Mouse (Mus musculus): ENCODE measurements at regions not wholly inside any gene's neighbourhood (a gene's known extent, or its start where the extent isn't known, plus 50 kb on each side); places are given as distances from the start of the nearest gene placed in this dataset.

DNA sequence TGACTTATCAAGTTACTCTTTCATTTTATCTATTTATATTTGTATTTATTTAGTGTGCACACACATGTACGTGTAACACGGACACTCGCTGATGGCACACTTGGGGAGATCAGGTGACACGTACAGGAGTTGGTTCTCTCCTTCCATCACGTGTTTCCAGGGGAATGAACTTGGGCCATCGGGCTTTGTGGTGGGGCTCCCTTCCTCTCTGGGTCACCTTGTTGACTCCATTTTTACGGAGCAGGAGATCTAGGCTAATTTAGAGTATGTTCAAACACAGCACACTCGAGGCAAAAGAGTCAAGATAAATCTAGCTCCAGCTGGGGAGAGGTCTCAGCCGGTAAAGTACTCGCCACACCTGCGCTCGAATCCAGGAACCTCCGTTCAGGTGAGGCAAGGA is 84.1 kb upstream of the Plekha5 start:
- H3K27ac ChIP-seq, result no peak overlapping the region
- no peak for DNase-seq (ENCODE audit: low spot score)
- no peaks in the 10 kb centered on the region for H3K27me3 ChIP-seq (ENCODE audit: insufficient read depth, poor library complexity, severe bottlenecking)
- H3K36me3 ChIP-seq, result no peaks in the 10 kb centered on the region
- no peak overlapping the region for H3K4me3 ChIP-seq
- no peaks in the 10 kb centered on the region for H3K9me3 ChIP-seq
- 78% methylated on average over 13 of the region's 13 CpGs for WGBS
- peaks cover 51% of the 10 kb centered on the region for H3K4me1 ChIP-seq (replicated peaks)

DNA sequence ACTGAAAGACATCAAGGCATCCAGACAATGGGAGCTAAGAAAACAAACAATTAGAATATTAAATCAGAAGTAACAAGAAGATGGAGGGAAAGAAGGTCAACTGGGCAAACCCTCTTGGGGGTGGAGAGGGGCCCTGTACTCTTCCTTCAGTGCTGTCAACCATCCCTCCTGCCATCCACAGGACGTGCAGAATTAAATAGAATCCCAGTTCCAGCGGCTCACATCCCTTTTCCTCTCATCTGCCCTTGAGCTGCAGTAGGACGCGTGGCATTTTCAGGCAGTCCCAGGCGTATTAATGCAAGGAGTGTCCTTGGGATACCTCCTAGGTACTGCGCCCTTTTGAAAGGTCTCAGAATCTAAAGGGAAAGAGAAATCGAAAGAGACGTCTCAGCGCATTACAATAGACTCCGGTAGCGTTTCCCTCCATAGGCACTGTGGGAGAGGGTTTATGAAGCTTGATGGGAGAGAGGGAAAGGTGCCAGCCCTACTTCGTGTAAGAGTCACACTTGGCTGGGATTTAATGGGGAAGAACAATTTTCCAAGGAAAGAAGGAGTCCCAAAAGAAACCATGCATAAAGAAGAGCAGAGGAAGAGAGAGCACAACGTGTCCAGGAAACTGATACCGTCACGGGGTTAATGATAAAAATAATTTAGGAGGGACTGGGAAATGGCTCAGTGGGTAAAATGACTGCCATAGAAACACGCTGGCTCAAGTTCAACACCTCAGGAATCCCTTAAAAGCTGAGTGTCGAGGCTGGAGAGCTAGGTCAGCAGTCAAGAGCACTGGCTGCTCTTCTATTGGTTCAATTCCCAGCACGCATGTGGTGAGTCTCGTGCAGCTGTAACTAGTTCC is 85.7 kb upstream of the Plekha5 start:
- WGBS, result 29% methylated on average over 19 of the region's 19 CpGs
- H3K4me1 ChIP-seq (replicated peaks), result peaks cover 46% of the 10 kb centered on the region

DNA sequence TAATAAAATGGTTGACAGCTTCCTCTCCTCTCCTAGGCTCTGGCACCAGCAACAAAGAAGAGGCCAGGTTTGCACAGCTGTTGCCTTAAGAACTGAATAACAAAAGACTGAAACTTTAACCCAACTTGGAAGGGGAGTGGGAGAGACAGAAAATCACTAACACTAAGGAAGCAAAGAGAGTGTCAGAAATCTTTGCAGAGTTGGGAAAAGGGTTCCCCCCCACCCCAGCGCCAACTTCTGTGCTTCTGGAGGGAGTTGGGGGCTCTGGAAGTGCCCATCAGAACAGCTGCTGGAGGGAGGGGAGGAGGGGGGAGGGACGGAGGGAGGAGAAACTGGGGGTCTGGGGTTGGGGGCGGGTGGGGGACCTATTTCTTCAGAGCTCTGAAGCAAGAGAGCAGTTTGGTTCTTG is 86.8 kb upstream of the Plekha5 start:
- Histone ChIP-seq H3K27me3 (ENCODE audit: insufficient read depth, poor library complexity, severe bottlenecking) (no peaks in the 10 kb centered on the region), H3K4me1 (replicated peaks) (peaks cover 40% of the 10 kb centered on the region), H3K9me3 (no peaks in the 10 kb centered on the region), H3K4me3 (peak overlapping the region; percentile 36), H3K36me3 (no peaks in the 10 kb centered on the region), H3K27ac (peak overlapping the region; percentile 88)
- 3% methylated on average over 3 of the region's 3 CpGs for WGBS
- DNase-seq (ENCODE audit: low spot score), result peak; percentile 49

More for the DNA sequence above, 85.7 kb upstream of the Plekha5 start:
- H3K27ac ChIP-seq, result peak overlapping the region; percentile 88
- H3K27me3 ChIP-seq (ENCODE audit: insufficient read depth, poor library complexity, severe bottlenecking), result no peaks in the 10 kb centered on the region
- H3K36me3 ChIP-seq, result no peaks in the 10 kb centered on the region
- H3K4me3 ChIP-seq, result peak overlapping the region; percentile 36
- H3K9me3 ChIP-seq, result no peaks in the 10 kb centered on the region
- no peak for DNase-seq (ENCODE audit: low spot score)

DNA sequence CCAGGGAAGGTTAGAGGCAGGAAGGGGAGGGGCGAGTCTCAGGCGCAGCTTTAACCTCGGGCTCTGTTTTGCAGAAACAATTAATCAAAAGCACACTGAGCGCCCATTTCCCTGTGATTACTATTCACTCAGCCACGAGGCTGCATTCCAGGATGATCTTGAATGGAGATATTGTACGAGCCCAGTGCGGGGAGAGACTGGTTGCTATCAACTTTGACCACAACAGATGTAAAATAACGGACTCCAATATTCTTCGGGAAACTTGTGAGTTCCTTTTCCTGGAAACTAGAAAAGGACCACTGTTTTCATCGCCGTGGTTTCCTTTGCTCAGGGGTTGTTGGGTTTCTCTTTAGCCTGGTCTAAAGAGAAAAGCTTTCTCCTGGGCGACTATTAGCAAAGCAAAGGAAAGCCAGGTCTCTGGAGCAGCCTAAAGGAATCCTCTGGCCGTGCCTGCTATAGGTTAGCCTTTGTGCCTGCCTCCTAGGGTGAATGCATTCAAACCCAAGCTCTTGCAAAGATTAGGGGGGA is 87.4 kb upstream of the Plekha5 start:
- H3K9me3 ChIP-seq, result no peaks in the 10 kb centered on the region
- peak overlapping the region; percentile 27 for H3K4me3 ChIP-seq
- no peaks in the 10 kb centered on the region for H3K27me3 ChIP-seq (ENCODE audit: insufficient read depth, poor library complexity, severe bottlenecking)
- H3K36me3 ChIP-seq, result no peaks in the 10 kb centered on the region
- H3K4me1 ChIP-seq (replicated peaks), result peaks cover 36% of the 10 kb centered on the region
- peak overlapping the region; percentile 88 for H3K27ac ChIP-seq
- DNase-seq (ENCODE audit: low spot score), result peak; percentile 52
- 3% methylated on average over 13 of the region's 13 CpGs for WGBS

DNA sequence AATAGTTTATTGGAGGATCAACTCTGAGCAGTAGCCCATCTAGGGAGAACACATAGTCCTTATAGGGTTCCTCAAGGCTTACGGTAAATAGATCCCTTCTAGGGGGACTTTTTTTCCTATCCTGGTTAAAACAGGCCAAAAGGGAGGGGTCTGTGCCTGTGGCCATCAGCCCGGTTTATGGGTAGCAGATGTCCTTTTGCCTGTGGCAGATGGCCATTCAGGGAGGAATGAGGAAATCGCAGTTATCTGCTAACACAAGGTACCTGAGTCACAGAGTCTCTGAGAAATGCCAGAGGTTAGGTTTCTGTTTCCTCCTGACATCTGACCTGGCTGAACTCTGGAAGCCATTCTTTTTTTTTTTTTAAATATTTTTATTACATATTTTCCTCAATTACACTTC is 90.5 kb upstream of the Plekha5 start:
- Histone ChIP-seq H3K27me3 (ENCODE audit: insufficient read depth, poor library complexity, severe bottlenecking) (no peaks in the 10 kb centered on the region), H3K27ac (no peak overlapping the region), H3K9me3 (no peaks in the 10 kb centered on the region), H3K4me3 (no peak overlapping the region), H3K4me1 (replicated peaks) (peaks cover 28% of the 10 kb centered on the region), H3K36me3 (no peaks in the 10 kb centered on the region)
- WGBS, result 72% methylated on average over 3 of the region's 3 CpGs
- DNase-seq (ENCODE audit: low spot score), result no peak

DNA sequence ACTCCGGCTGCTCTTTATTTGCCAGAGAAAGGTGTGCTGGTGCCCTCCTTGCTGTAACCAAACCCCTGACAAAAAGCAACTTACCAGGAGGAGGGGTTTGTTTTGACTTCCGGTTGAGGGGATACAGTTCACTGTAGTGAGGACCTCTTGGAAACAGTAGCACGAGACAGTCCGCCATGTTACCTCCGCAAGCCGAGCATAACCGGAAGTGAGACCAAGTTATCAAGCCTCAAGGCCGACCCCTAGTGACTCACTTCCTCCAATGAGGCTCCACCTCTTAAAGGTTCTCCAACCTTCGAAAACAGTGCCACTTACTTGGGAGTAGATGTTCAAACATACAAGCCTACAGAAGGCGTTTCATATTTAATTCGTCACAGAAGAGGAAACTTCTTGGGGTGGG is 115.2 kb upstream of the Plekha5 start:
- H3K4me3 ChIP-seq, result no peak overlapping the region
- no peak for DNase-seq (ENCODE audit: low spot score)
- H3K9me3 ChIP-seq, result no peaks in the 10 kb centered on the region; the same call in 1 of the 2 replicates
- 94% methylated on average over 11 of the region's 11 CpGs for WGBS
- H3K36me3 ChIP-seq, result no peaks in the 10 kb centered on the region
- 0 out of 2 replicates have a peak, but pooled peaks cover 5% of the 10 kb centered on the region for H3K4me1 ChIP-seq (replicated peaks)
- no peak overlapping the region for H3K27ac ChIP-seq
- no peaks in the 10 kb centered on the region for H3K27me3 ChIP-seq (ENCODE audit: insufficient read depth, poor library complexity, severe bottlenecking)

DNA sequence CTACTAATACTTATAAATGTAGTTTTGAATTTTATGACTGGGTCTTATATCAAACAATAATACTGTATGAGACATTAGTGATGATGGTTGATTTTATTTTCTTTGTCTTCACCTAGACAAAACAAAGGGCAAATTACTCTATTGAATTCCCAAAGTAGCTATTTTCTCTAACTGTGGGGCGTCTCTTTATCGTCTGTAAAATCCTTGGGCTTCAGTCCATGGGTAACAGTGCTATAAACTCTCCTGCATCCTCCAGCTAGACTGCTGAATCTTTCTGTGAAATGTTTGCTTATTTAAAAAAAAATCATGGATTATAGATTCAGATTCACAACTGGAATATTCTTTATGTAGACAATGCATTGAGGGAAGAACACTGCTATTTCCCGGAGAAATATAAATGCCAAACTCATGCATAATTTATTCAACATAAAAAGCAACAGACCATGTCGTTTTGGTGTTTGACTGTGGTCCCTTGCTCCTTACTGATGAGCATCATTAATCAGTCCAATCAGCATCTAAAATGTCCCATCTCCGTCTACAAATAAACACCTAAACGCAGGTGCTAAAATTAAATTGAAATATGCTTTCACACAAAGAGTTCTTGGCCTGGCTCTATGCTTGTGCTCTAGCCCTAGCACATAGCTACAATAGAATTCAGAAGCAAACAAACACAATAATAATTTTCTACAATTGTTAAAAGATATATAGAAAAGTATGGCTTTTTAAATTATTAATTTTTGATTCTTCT is 116.9 kb upstream of the Plekha5 start:
- no peak for DNase-seq (ENCODE audit: low spot score)
- H3K9me3 ChIP-seq, result no peaks in the 10 kb centered on the region; the same call in 1 of the 2 replicates
- WGBS, result 89% methylated on average over 6 of the region's 6 CpGs
- H3K27ac ChIP-seq, result no peak overlapping the region
- H3K27me3 ChIP-seq (ENCODE audit: insufficient read depth, poor library complexity, severe bottlenecking), result no peaks in the 10 kb centered on the region
- H3K4me3 ChIP-seq, result no peak overlapping the region
- H3K36me3 ChIP-seq, result no peaks in the 10 kb centered on the region
- 0 out of 2 replicates have a peak, but pooled peaks cover 5% of the 10 kb centered on the region for H3K4me1 ChIP-seq (replicated peaks)

DNA sequence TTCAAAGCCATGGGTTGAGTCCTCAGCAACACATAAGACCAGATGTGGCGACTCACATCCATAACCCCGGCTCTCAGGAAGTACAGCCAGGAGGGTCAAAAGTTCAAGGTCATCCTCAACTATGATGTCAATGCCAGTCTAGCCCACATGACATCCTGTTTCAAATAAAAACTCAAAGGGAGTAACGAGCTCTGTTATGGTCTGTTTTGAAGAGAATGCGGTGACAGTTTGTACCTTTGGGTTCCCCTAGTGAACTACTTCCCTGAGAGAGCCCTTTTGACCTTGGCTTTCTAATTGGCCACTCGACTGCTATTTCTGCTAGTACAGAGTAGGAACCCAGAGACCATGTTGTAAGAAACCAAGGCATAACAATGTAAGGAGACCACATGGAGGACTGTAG is 119.7 kb upstream of the Plekha5 start:
- H3K27me3 ChIP-seq (ENCODE audit: insufficient read depth, poor library complexity, severe bottlenecking), result no peaks in the 10 kb centered on the region
- H3K27ac ChIP-seq, result no peak overlapping the region
- no peaks in the 10 kb centered on the region for H3K9me3 ChIP-seq
- DNase-seq (ENCODE audit: low spot score), result no peak
- no peak overlapping the region for H3K4me3 ChIP-seq
- peaks cover 10% of the 10 kb centered on the region for H3K4me1 ChIP-seq (replicated peaks)
- 75% methylated on average over 5 of the region's 5 CpGs for WGBS
- H3K36me3 ChIP-seq, result no peaks in the 10 kb centered on the region

DNA sequence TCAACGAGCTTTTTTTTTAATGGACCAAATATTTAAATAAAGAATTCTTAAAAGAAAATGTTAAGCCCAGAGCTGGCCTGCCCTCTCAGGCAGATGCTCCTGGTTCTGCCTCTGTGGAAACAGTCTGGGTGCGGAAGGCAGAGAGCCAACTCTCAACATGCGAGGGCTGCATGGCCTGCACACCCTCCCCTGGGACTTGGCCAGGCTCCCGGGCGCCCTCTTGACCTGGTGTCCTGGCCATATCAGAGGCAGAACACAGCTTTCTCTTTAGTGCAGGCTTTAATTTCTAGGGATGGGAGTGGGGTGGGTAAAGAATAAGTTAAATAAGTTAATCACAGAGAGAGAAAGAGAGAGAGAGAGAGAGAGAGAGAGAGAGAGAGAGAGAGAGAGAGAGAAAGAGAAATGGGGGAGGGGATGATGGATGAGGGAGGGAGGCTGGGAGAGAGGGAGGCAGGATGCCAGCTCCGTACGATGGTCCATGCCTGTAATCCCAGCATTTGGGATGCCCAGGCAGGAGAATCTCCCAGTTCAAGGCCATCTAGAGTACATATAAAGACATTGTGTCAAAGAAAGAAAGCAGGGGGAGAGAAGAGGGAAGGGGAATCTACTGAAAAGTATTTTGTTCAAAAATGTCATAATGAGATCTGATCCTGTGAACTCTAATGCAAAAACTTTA is 123.2 kb upstream of the Plekha5 start:
- no peaks in the 10 kb centered on the region for H3K9me3 ChIP-seq
- H3K36me3 ChIP-seq, result no peaks in the 10 kb centered on the region
- no peaks in the 10 kb centered on the region for H3K27me3 ChIP-seq (ENCODE audit: insufficient read depth, poor library complexity, severe bottlenecking)
- peak; percentile 12 for DNase-seq (ENCODE audit: low spot score)
- peaks cover 10% of the 10 kb centered on the region for H3K4me1 ChIP-seq (replicated peaks)
- H3K27ac ChIP-seq, result peak overlapping the region; percentile 19; the same call in 1 of the 2 replicates
- WGBS, result 57% methylated on average over 7 of the region's 7 CpGs
- H3K4me3 ChIP-seq, result no peak overlapping the region

DNA sequence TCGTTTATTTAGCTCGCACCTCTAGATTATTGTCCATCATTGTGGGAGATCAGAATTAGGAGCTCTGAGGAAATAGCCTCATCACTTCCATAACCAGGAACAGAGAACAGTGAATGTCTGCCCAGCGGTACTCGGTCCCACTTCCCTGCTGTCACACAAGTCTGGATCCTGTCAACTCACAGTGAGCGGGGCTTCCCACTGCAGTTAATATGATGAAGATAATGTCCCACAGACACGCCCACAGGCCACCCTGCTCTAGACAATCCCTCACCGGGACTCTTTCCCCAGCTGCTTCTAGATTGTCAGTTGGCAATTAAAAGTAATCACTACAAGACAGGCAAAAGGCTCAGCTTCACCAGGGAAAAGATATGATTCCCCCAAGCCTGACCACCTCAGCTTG is 124.2 kb upstream of the Plekha5 start:
- 78% methylated on average over 7 of the region's 7 CpGs for WGBS
- no peak overlapping the region for H3K4me3 ChIP-seq
- peaks cover 8% of the 10 kb centered on the region for H3K4me1 ChIP-seq (replicated peaks)
- no peaks in the 10 kb centered on the region for H3K36me3 ChIP-seq
- H3K27me3 ChIP-seq (ENCODE audit: insufficient read depth, poor library complexity, severe bottlenecking), result no peaks in the 10 kb centered on the region
- no peak overlapping the region for H3K27ac ChIP-seq
- DNase-seq (ENCODE audit: low spot score), result no peak
- no peaks in the 10 kb centered on the region for H3K9me3 ChIP-seq

DNA sequence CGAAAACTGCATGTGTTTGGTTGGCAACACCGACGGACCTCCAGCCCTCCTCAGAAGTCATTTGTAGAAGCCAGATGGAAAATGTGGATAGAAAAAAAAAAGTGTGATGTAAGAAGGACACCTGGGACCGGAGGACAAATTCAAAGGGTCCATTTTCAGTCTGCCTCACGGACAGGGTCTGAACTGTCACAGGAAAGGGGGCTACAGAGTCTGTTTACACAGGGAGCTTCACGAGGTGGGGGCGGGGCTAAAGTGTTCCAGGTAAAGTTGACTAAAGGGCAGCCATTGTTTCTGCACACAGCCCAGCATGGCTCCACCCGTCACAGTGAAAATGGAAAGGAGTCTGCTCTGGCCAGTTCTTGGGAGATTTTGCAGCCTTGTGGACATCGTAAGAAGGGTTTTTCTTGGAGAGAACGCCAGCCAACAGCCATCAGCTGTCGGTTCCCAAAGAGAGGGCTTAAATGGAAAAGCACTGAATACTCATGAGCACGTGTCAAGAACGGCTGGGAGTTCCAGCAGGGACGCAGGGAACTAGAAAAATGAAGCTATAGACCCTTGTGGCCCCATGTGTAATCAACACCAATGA is 125.8 kb upstream of the Plekha5 start:
- Histone ChIP-seq H3K4me3 (no peak overlapping the region), H3K36me3 (no peaks in the 10 kb centered on the region), H3K27ac (no peak overlapping the region), H3K9me3 (no peaks in the 10 kb centered on the region), H3K27me3 (ENCODE audit: insufficient read depth, poor library complexity, severe bottlenecking) (no peaks in the 10 kb centered on the region), H3K4me1 (replicated peaks) (peaks cover 5% of the 10 kb centered on the region)
- WGBS, result 75% methylated on average over 14 of the region's 14 CpGs
- no peak for DNase-seq (ENCODE audit: low spot score)

DNA sequence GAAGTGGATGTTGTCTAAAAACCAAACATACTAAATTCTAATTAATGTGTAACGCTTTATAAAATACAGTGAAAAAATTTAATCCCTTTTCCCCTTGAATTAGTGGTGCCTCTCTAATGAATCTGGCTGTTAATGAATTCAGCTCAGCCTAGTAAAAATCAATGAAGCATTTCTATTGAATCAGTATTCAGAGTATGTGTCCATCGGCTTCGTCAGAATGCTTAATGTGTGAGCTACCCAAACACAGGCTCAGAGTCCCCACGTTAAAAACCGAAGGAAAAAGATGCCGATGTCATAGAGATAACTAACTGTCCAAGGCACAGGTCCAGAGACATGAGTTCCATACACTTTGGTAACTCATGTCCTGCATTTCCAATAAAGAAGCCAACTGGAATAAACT is 126.3 kb upstream of the Plekha5 start:
- Histone ChIP-seq H3K27me3 (ENCODE audit: insufficient read depth, poor library complexity, severe bottlenecking) (no peaks in the 10 kb centered on the region), H3K9me3 (no peaks in the 10 kb centered on the region), H3K4me3 (no peak overlapping the region), H3K36me3 (no peaks in the 10 kb centered on the region), H3K27ac (no peak overlapping the region), H3K4me1 (replicated peaks) (peaks cover 5% of the 10 kb centered on the region)
- 85% methylated on average over 6 of the region's 6 CpGs for WGBS
- DNase-seq (ENCODE audit: low spot score), result no peak

Data from hindbrain, embryonic 10.5 days (tissue).